Mouse (Mus musculus) limb, embryonic 11.5 days (tissue): ENCODE results near the gene Vmn2r32. TPM values are rescaled to one million over a fixed set of nuclear protein-coding genes. Genes with fewer than 3 reads are reported as not detected.
"Not testable (repeated sequence)": the region's sequence is repeated elsewhere in the genome, so short reads cannot be mapped to it uniquely, and the experiment has no call there.

ENCODE experiments used
- ATAC-seq: fragments of 200-750 bp; cut with Nextera tagmentation; 2 replicates; pipeline ENCODE4 v1.8.0; 2017; ENCODE audit warnings: low read depth; ENCODE audit not compliant: insufficient number of reproducible peaks, low FRiP score, low TSS enrichment
- DNase-seq: peaks from one replicate; pipeline ENCODE4 v3.0.0-alpha.2; 2015; ENCODE audit warnings: low spot score
- H3K27ac ChIP-seq: fragments of 300-500 bp; sonication (generic); replicated peaks from 2 replicates; pipeline ENCODE4 v1.5.1; 2014; ENCODE audit warnings: low read depth, mild to moderate bottlenecking, low read length
- H3K27me3 ChIP-seq: fragments of 300-500 bp; sonication (generic); 2 replicates; pipeline ENCODE4 v1.6.1; 2014; ENCODE audit warnings: mild to moderate bottlenecking, low read length, mixed read lengths; ENCODE audit not compliant: control insufficient read depth, insufficient read depth
- H3K36me3 ChIP-seq: fragments of 300-500 bp; sonication (generic); 2 replicates; pipeline ENCODE4 v1.6.1; 2014; ENCODE audit warnings: mild to moderate bottlenecking, low read length, moderate library complexity, mixed read lengths; ENCODE audit not compliant: control insufficient read depth, insufficient read depth
- H3K4me1 ChIP-seq: fragments of 300-500 bp; sonication (generic); 2 replicates; pipeline ENCODE4 v1.6.1; 2014; ENCODE audit warnings: low read length, mixed read lengths; ENCODE audit not compliant: control insufficient read depth, insufficient read depth
- H3K4me2 ChIP-seq: fragments of 300-500 bp; sonication (generic); 2 replicates; pipeline ENCODE4 v1.6.1; 2014; ENCODE audit warnings: low read depth, mild to moderate bottlenecking, moderate library complexity; ENCODE audit not compliant: severe bottlenecking
- H3K4me3 ChIP-seq: fragments of 300-500 bp; sonication (generic); 2 replicates; pipeline ENCODE4 v1.5.1; 2014; ENCODE audit warnings: low read depth, low read length
- H3K9ac ChIP-seq: fragments of 300-500 bp; sonication (generic); 2 replicates; pipeline ENCODE4 v1.6.1; 2014; ENCODE audit warnings: mild to moderate bottlenecking, low read length
- H3K9me3 ChIP-seq: fragments of 300-500 bp; sonication (generic); 2 replicates; pipeline ENCODE4 v1.6.1; 2016; ENCODE audit warnings: low read length; ENCODE audit not compliant: control insufficient read depth
- WGBS: fragments of 180-500 bp; shearing (Covaris S2); extraction: QIAGEN DNeasy Blood & Tissue Kit; methylation state at CpG from one replicate; pipeline ENCODE4 v1.1.7; 2014; 5-methylcytosine and 5-hydroxymethylcytosine counted together
- polyA plus RNA-seq: library from polyadenylated mRNA; unstranded; fragments of >200 nt; fragmentation: Nextera tagmentation; extraction: Ambion mirVana; gene quantifications from 2 replicates; pipeline ENCODE4 v1.2.1, GENCODE M21; 2014

Gene Vmn2r32
- not detected in 2 replicates for polyA plus RNA-seq

GRCm38 (mm10) chr7:7479918-7480317 lies at the start of gene Vmn2r32:
Gene Vmn2r32 (minus strand): TSS chr7:7480018.
- WGBS: 83% methylated on average over 1 of the region's 2 CpGs
- not testable (repeated sequence) for ATAC-seq

More at GRCm38 (mm10) chr7:7479918-7480317, at the start of gene Vmn2r32:
- H3K4me2 ChIP-seq, H3K9me3 ChIP-seq, H3K27me3 ChIP-seq, H3K4me1 ChIP-seq, DNase-seq, H3K27ac ChIP-seq, H3K4me3 ChIP-seq, H3K9ac ChIP-seq, H3K36me3 ChIP-seq: not testable (repeated sequence)

Other genes with a start within 250 kb of the Vmn2r32 start
- gene Vmn2r29, start 232.7 kb downstream of the Vmn2r32 start, polyA plus RNA-seq: 0.20 and 0.35 TPM in 2 replicates
- gene Gm45844, start 201.7 kb downstream of the Vmn2r32 start, polyA plus RNA-seq: 2.5 and 2.6 TPM in 2 replicates
- gene Clcn4, start 179.2 kb downstream of the Vmn2r32 start, polyA plus RNA-seq: 28.5 and 29.8 TPM in 2 replicates
- gene Vmn2r30, start 142.4 kb downstream of the Vmn2r32 start, polyA plus RNA-seq: not detected in 2 replicates
- gene Gm45783, start 105.4 kb downstream of the Vmn2r32 start, polyA plus RNA-seq: not detected in 2 replicates
- gene Vmn2r31, start 80.3 kb downstream of the Vmn2r32 start, polyA plus RNA-seq: not detected in 2 replicates
- gene Vmn2r33, start 86.8 kb upstream of the Vmn2r32 start, polyA plus RNA-seq: not detected in 2 replicates
- not detected in 2 replicates for gene Vmn2r34, start 209.5 kb upstream of the Vmn2r32 start, polyA plus RNA-seq